Mouse (Mus musculus): ENCODE data around the gene Cep83. TPM values are rescaled to one million over a fixed set of nuclear protein-coding genes. Genes with fewer than 3 reads are reported as not detected.

The Cep83 gene
- polyA plus RNA-seq, 1 experiment = not detected

- Histone ChIP-seq H3K4me1 (ENCODE audit: control insufficient read depth, insufficient read depth, low read length) (peaks cover 11% of the 10 kb centered on the region), H3K27ac (ENCODE audit: insufficient read depth, low read depth, low read length) (no peak overlapping the region), H3K4me3 (ENCODE audit: insufficient read depth, low read depth, low read length) (no peak overlapping the region)
- TF ChIP-seq POLR2A (IDR thresholded peaks at IDR 0.05; ENCODE audit: insufficient read depth, low read depth, low read length) (no peak), CTCF (IDR thresholded peaks at IDR 0.05; ENCODE audit: insufficient read depth, low read depth, low read length) (no peak)
- 94% methylated on average over 14 of the region's 14 CpGs for WGBS
Measured at GRCm38 (mm10) chr10:94827890-94828733, 139.7 kb downstream of the Cep83 start.

DNA sequence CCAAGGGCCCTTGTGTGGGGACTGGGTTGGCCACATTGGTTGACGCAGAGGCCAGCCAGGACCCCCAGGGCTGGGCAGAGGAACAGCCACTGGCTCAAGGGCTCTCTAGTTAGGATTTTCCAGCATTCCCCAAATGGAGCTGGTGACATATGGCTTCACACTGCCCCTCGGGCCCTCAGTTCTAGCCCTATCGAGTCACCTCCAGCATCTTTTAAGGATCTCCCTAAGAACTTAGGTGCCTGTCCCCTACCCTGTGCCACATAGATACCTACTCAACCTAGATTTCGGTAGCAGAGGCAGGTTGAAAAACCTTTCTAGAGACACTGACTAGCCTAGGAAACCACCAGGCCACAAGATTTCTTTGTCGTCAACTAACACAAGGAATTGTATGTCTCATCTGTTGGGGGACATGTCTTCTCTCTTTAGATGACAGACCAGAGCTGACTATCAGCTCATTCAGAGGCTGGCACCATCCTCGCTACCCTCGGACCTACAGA lies 140.3 kb downstream of the Cep83 start:
- WGBS = 89% methylated on average over 7 of the region's 7 CpGs
- H3K4me1 ChIP-seq (ENCODE audit: control insufficient read depth, insufficient read depth, low read length) = peaks cover 11% of the 10 kb centered on the region
- H3K4me3 ChIP-seq (ENCODE audit: insufficient read depth, low read depth, low read length) = no peak overlapping the region
- no peak overlapping the region for H3K27ac ChIP-seq (ENCODE audit: insufficient read depth, low read depth, low read length)
- TF ChIP-seq CTCF (IDR thresholded peaks at IDR 0.05; ENCODE audit: insufficient read depth, low read depth, low read length) (no peak), POLR2A (IDR thresholded peaks at IDR 0.05; ENCODE audit: insufficient read depth, low read depth, low read length) (no peak)

DNA sequence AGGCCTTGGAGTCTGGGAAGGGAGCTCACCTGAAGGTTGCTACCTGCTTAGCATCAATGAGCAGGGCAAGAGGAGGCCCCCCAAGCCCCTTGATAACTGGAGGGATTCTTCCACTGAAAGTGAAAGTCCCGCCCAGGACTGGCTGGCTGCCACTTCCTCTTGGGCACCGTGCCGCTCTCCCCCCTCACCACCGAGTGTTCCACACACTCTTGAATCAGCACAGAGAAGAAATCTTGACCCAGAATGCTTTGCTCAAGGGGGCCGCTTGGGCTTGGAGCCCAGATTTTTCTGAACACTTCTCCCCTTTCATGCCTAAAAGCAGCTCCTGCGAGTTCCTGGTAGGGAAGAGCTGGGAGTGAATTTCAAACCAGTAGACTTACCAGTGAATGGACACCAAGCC lies 141.0 kb downstream of the Cep83 start:
- TF ChIP-seq POLR2A (IDR thresholded peaks at IDR 0.05; ENCODE audit: insufficient read depth, low read depth, low read length) = no peak
- no peak for TF ChIP-seq CTCF (IDR thresholded peaks at IDR 0.05; ENCODE audit: insufficient read depth, low read depth, low read length)
- WGBS = 18% methylated on average over 6 of the region's 6 CpGs
- Histone ChIP-seq H3K27ac (ENCODE audit: insufficient read depth, low read depth, low read length) (peak overlapping the region; percentile 42), H3K4me1 (ENCODE audit: control insufficient read depth, insufficient read depth, low read length) (peaks cover 11% of the 10 kb centered on the region), H3K4me3 (ENCODE audit: insufficient read depth, low read depth, low read length) (no peak overlapping the region)

- 81% methylated on average over 9 of the region's 9 CpGs for WGBS
- H3K4me1 ChIP-seq (ENCODE audit: control insufficient read depth, insufficient read depth, low read length) = no peaks in the 10 kb centered on the region
Measured at GRCm38 (mm10) chr10:94835874-94836273, 147.4 kb downstream of the Cep83 start.

More at GRCm38 (mm10) chr10:94835874-94836273, 147.4 kb downstream of the Cep83 start:
- TF ChIP-seq CTCF (IDR thresholded peaks at IDR 0.05; ENCODE audit: insufficient read depth, low read depth, low read length) = no peak
- no peak for TF ChIP-seq POLR2A (IDR thresholded peaks at IDR 0.05; ENCODE audit: insufficient read depth, low read depth, low read length)
- Histone ChIP-seq H3K4me3 (ENCODE audit: insufficient read depth, low read depth, low read length) (no peak overlapping the region), H3K27ac (ENCODE audit: insufficient read depth, low read depth, low read length) (no peak overlapping the region)

Data from olfactory bulb, adult 2 months (tissue).